Mouse (Mus musculus) cerebellum, adult 2 months (tissue): ENCODE data around the gene Oosp1. TPM values are rescaled to one million over a fixed set of nuclear protein-coding genes. Genes with fewer than 3 reads are reported as not detected.

Experiments
- DNase-seq, 2 experiments: peaks; one replicate each; pipeline ENCODE4 v3.0.0; 2021
- H3K27ac ChIP-seq: fragments of 200-500 bp; 2 replicates; pipeline ENCODE4 v1.5.1; 2012; ENCODE audit warnings: low read length, control low read depth, inconsistent platforms; ENCODE audit not compliant: insufficient read depth
- H3K27me3 ChIP-seq: fragments of 200-500 bp; 2 replicates; pipeline ENCODE4 v1.6.1; 2012; ENCODE audit warnings: inconsistent platforms, mild to moderate bottlenecking, low read length, moderate library complexity; ENCODE audit not compliant: control insufficient read depth, insufficient read depth
- H3K4me1 ChIP-seq: fragments of 200-500 bp; 2 replicates; pipeline ENCODE4 v1.6.1; 2011; ENCODE audit warnings: low read length; ENCODE audit not compliant: control insufficient read depth, insufficient read depth
- H3K4me3 ChIP-seq: fragments of 200-500 bp; replicated peaks from 2 replicates; pipeline ENCODE3; 2011; ENCODE audit warnings: mild to moderate bottlenecking, low read depth, low read length, control low read depth; ENCODE audit not compliant: insufficient read depth
- CTCF ChIP-seq: fragments of 200-500 bp; IDR thresholded peaks from 2 replicates; pipeline ENCODE4 v1.5.1; 2011; ENCODE audit warnings: low read depth, mild to moderate bottlenecking, control low read depth, low read length, moderate library complexity, borderline replicate concordance; ENCODE audit not compliant: insufficient read depth
- POLR2A ChIP-seq: fragments of 200-500 bp; IDR thresholded peaks from 2 replicates; pipeline ENCODE4 v1.6.1; 2011; ENCODE audit warnings: low read length, control low read depth, borderline replicate concordance; ENCODE audit not compliant: insufficient read depth
- WGBS: fragments of 180-500 bp; shearing (Covaris S2); methylation state at CpG from one replicate; pipeline ENCODE4 v1.1.7; 2018; 5-methylcytosine and 5-hydroxymethylcytosine counted together
- polyA plus RNA-seq: library from polyadenylated mRNA; depleted of rRNA; stranded (reverse); fragments of >200 nt; gene quantifications from 2 replicates; pipeline ENCODE4 v1.2.3, GENCODE M21; 2012; rRNA removed

Gene Oosp1
- polyA plus RNA-seq: not detected in 2 replicates

DNA sequence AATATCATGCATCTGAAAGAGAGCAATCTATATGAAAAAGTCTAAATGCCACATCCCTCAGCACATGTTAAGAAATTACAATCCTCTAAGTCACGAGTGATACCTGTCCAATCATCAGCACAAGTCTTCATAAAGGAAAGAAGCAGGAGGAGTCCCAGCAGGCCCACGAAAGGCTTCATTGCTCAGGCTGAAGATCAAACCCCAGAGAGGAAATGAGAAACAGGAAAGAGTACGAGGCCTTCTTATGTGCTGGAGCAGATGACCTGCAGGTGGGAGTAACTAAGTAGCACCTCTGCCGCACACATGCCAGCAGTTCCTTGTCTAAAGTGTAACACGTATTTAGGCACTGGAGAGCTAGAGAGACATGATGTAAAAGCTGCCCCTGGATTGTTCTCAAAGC is at the start of gene Oosp1:
Gene Oosp1, minus strand, starts transcription at position 312 of the 400 bp plus-strand sequence.
- H3K27me3 ChIP-seq: no peaks in the 10 kb centered on the region
- 67% methylated on average over 5 of the region's 5 CpGs for WGBS
- no peak for TF ChIP-seq CTCF
- no peak for TF ChIP-seq POLR2A
- H3K4me3 ChIP-seq: no peak within 1 kb of the TSS
- DNase-seq: no peak
- no peaks in the 10 kb centered on the region for H3K4me1 ChIP-seq
- H3K27ac ChIP-seq: no peak within 1 kb of the TSS

DNA sequence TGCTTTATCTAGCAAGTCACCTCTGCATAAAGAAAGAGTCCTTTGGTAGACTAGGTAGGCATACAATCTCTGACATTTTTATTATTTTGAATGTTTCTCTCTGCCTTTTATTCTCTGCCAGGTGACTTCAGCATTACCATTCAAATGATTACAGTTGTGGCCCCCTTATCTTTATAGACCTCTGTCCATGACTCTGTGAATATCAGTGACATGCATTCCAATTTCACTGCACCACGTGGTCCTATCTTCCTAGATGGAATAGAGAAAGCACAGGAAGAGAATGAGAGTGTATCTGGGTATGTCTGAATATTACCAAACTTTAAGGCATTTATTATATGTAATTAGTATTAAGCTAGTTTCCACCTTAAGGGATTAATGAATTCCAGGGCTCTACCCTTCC is 45.5 kb upstream of the Oosp1 start:
- TF ChIP-seq CTCF: no peak
- no peak for TF ChIP-seq POLR2A
- no peaks in the 10 kb centered on the region for H3K4me1 ChIP-seq
- H3K27ac ChIP-seq: no peak overlapping the region
- no peak overlapping the region for H3K4me3 ChIP-seq
- no peak for DNase-seq
- H3K27me3 ChIP-seq: no peaks in the 10 kb centered on the region
- WGBS: 35% methylated on average over 1 of the region's 1 CpGs

DNA sequence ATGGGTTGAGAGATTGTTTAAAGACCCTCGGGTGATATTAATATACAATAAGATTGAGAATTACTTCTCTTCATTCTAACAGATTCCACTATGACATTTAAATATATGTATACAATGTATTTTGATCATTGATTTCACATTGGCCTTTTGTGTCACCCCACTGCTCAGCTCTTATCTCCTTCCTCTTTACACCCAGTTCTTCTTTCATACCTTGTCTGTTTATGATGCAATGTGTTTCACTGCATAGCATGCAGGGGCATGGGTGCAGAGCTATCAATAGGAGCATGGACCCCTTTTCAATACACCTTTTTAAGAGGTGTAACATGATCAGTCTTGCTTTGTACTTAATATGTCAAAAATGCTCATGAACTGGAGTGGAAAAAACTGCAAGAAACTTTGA is 39.3 kb upstream of the Oosp1 start:
- no peak for TF ChIP-seq CTCF
- TF ChIP-seq POLR2A: no peak
- Histone ChIP-seq H3K4me3 (no peak overlapping the region), H3K27me3 (no peaks in the 10 kb centered on the region), H3K4me1 (no peaks in the 10 kb centered on the region), H3K27ac (no peak overlapping the region)
- WGBS: 77% methylated on average over 1 of the region's 1 CpGs
- DNase-seq: no peak

DNA sequence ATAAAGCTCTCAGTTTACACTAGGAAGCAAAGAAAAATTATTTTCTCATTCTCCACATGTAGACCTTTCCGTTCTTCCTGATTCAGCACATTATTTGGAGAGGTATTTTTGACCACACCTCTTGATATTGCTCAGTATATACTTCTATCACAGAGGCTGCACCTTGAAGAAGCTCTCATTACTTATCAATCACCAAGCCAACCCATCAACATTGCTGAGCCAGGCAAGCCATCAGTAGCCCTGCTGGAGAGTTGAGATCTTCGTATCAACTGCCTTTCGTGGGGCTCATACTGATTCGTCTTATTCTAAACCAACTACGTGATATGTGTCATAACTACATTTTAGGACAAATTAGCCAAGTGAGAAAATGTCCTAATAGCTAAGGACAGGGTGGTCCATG is 36.4 kb upstream of the Oosp1 start:
- H3K27me3 ChIP-seq: no peaks in the 10 kb centered on the region
- no peak for DNase-seq
- H3K27ac ChIP-seq: no peak overlapping the region
- TF ChIP-seq POLR2A (no peak), CTCF (no peak)
- whole genome bisulfite sequencing: 87% methylated on average over 5 of the region's 5 CpGs
- H3K4me1 ChIP-seq: no peaks in the 10 kb centered on the region
- no peak overlapping the region for H3K4me3 ChIP-seq

DNA sequence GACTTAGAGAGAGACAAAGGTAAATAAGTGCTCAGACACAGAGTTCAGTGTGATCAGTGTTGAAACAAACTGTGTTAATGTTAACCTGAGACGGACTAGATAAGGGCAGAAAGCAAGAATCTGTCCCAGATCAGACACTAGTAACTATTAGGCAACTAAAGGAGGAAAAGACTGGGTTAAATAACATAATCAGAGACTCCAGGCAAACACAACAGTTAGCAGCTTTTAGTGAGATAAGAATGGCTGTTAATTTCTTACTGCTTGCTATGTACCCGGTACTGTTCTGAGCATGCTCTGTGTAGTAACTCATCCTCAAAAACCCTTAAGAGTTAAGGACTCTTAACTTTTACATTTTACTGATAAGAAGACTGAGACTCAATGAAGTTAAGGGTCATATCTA is 35.0 kb upstream of the Oosp1 start:
- no peaks in the 10 kb centered on the region for H3K27me3 ChIP-seq
- WGBS: 86% methylated on average over 2 of the region's 2 CpGs
- H3K4me3 ChIP-seq: no peak overlapping the region
- TF ChIP-seq CTCF (no peak), POLR2A (no peak)
- H3K4me1 ChIP-seq: no peaks in the 10 kb centered on the region
- DNase-seq: no peak
- no peak overlapping the region for H3K27ac ChIP-seq

DNA sequence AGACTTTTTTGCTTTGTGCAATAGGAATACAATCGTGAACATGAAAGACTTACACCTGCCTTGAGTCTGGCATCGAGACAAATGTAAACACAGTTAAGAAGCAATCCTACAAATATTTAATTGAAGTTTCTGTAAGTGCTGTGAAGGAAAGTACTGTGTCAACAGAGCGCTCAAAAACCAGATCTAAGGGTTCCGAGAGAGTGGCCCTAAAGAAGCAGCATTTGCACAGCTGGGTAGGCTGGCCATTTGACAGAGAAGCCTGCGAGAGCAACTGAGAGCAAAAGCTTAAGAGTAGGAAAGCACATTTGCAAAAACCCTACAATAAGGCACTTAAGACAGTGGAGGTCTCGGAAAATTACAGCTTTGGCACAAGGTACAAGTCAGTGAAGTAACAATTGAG is 33.3 kb upstream of the Oosp1 start:
- Histone ChIP-seq H3K4me1 (no peaks in the 10 kb centered on the region), H3K27ac (no peak overlapping the region), H3K27me3 (no peaks in the 10 kb centered on the region), H3K4me3 (no peak overlapping the region)
- WGBS: 76% methylated on average over 6 of the region's 6 CpGs
- DNase-seq: no peak
- TF ChIP-seq POLR2A: no peak
- TF ChIP-seq CTCF: no peak

DNA sequence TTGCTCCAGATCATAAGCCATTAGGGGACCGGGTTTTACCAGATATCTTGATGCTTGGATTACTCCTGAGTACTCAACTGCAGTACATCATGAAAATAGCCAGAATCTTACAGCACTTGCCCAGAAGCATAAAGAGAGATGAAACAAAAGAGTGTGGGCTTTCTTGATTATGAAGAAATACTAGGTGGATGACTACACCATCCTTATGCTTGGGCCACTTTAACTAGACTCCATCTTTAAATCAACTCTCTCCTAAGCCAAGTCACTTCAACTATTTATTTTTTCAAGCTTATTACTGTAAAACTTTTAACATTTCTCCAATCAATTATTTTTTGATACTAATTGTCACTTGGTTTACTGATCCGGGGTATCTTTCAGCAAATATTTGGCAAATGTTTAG is 32.9 kb upstream of the Oosp1 start:
- WGBS: 87% methylated on average over 2 of the region's 2 CpGs

DNA sequence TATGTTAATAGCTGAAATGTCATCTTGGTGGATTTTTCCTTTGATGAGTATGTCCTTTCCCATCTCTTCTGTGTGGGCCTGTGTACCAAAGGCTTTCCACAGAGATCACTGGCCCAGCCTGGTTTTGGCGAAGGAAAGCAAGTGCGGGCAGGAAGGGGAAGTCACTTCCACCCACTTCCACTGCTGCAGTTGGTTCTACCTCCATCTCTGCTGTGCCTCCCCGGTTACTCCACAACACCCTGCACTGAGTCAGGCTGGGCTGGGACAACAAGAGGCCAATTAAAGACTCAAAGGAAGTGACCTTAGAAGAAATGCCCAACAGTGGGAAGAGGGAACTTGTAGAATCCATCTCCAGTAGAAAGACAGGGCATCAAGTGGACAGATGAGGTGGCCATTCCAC is 29.1 kb upstream of the Oosp1 start:
- H3K27me3 ChIP-seq: no peaks in the 10 kb centered on the region
- no peak for TF ChIP-seq CTCF
- no peak for TF ChIP-seq POLR2A
- no peaks in the 10 kb centered on the region for H3K4me1 ChIP-seq
- DNase-seq: no peak
- H3K4me3 ChIP-seq: no peak overlapping the region
- 82% methylated on average over 3 of the region's 3 CpGs for WGBS
- H3K27ac ChIP-seq: no peak overlapping the region

More for the DNA sequence above, 32.9 kb upstream of the Oosp1 start:
- no peak overlapping the region for H3K4me3 ChIP-seq
- no peak overlapping the region for H3K27ac ChIP-seq
- no peak for DNase-seq
- TF ChIP-seq POLR2A (no peak), CTCF (no peak)
- H3K4me1 ChIP-seq: no peaks in the 10 kb centered on the region
- H3K27me3 ChIP-seq: no peaks in the 10 kb centered on the region
